Mouse (Mus musculus): ENCODE measurements around the gene Gm5152.

GRCm38 (mm10) chr5:10196880-10197279 is 49.4 kb downstream of the Gm5152 start:
- TF ChIP-seq POLR2A (IDR thresholded peaks at IDR 0.05; ENCODE audit: low read depth, low read length) = no peak
- no peak for TF ChIP-seq CTCF (conservative IDR thresholded peaks at IDR 0.05; ENCODE audit: insufficient read depth, insufficient read length, low read depth, low read length)
